Mouse (Mus musculus): ENCODE results near the gene Plekhm1.
"Not testable (repeated sequence)": the region's sequence is repeated elsewhere in the genome, so short reads cannot be mapped to it uniquely, and the experiment has no call there.

Gene Plekhm1

GRCm38 (mm10) chr11:103340130-103340529, 72.4 kb downstream of the Plekhm1 start:
- no peak for DNase-seq (ENCODE audit: low read depth, low spot score)

GRCm38 (mm10) chr11:103339414-103340119, 72.9 kb downstream of the Plekhm1 start:
- no peak for DNase-seq (ENCODE audit: low read depth, low spot score)

GRCm38 (mm10) chr11:103338671-103339070, 73.8 kb downstream of the Plekhm1 start:
- no peak for DNase-seq (ENCODE audit: low read depth, low spot score)

DNA sequence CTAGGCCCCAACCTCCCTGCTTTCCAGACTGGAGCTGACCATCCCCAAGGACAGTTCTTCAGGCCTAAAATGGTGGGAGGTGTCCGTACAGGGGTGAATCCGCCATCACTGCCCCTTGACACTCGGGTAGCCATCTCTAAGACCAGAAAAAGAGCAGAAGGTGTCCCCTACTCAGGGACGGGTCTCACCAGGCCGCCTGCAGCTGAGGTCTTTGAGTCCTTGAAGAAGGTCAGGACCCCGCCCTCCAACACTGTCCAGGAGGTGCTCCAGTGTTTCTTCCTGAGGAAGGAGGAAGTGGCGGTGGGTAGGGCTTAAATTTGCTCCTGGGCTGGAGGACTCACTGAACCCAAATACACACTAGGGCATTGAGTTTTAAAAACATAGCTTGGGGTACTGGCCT, 74.4 kb downstream of the Plekhm1 start:
- no peak for DNase-seq (ENCODE audit: low read depth, low spot score)

DNA sequence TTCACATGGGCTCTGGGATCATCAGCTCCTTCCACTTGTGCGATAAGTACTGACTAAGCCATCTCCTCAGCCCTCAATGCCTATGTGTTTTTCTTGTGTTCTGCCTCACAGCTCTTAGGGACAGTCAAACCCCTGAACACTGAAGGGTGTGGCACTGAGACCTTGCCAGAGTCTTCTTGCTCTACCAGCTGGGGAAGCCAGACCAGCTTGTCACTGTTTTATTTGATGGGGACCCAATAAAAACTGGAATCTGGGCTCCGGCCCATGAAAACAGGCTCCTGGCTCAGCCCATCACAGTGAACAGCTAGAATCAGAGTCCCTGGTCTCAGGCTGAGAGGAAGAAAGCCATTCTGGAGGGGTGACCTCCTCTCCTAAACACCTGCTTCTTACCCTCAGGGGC, 75.3 kb downstream of the Plekhm1 start:
- DNase-seq (ENCODE audit: low read depth, low spot score), result no peak

GRCm38 (mm10) chr11:103335561-103335960, 76.9 kb downstream of the Plekhm1 start:
- no peak for DNase-seq (ENCODE audit: low read depth, low spot score)

GRCm38 (mm10) chr11:103334925-103335324, 77.6 kb downstream of the Plekhm1 start:
- DNase-seq (ENCODE audit: low read depth, low spot score), result no peak

GRCm38 (mm10) chr11:103333719-103334398, 78.6 kb downstream of the Plekhm1 start:
- DNase-seq (ENCODE audit: low read depth, low spot score), result no peak

DNA sequence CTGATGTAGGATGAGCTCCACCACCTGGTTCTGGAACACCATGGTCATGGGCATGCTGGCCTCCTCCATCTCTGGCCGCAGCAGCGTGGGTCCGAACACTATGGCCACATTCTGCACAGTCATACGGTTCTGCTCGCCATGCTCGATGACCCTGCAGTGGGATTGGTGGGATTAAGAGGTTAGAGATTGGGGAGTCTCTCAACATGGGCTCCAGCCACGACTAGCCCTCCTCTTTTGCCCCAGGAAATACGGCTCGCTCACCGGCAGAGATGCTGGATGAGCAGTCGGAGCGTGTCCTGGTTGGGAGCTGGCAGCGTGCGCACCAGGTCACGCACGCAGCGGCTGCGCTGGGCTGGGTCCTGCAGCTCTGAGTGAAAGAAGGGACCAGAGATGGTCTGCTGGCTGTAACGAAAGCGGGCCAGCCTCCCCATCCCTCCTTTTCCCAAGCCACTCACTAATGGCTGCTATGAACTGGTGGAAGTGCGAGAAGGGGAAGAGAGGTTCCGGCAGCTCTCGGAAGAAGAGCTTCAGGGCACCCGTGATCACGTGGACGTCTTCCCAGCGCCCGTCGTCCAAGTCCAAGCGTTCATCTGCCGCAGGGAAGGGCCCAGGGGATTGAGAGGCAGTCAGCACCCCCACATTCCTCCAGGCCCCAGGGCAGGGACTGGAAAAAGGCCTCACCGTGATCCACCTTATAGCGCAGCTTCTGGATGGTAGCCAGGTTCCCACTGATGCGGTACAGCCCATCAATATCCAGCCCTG, 79.4 kb downstream of the Plekhm1 start:
- DNase-seq (ENCODE audit: low read depth, low spot score), result no peak

GRCm38 (mm10) chr11:103332186-103332889, 80.1 kb downstream of the Plekhm1 start:
- peak; percentile 55 for DNase-seq (ENCODE audit: low read depth, low spot score)

DNA sequence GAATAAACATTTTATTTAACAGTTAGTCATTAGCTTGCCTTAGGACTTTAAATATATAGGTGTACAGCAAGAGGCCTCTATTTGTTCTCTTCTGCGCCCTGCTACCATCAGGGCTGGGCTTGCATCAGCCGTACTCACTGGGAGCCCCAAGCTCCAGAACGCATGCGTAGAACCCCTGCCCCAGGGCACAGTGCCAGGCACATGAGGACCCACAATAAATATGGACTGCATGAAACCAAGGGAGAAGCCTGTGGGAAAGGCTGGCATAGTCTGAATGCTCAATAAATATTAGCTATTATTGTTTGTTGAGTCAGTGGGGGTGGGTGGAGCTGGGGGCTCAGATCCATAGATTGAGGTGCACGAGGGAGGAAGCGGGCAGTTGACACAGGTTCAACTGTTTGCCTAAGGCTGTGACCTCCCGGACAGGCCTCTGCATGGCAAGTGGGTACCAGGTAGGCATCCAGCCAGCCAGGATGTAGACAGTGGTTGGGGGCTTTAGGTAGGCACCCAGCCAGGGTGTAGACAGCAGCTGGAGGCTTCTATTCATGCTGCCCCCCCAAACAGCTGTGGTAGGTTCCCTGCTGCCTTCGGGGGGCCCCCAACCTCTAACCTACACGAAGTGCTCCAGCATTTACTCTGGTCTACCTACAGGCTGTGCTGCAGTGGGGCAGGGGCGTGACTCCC, 80.8 kb downstream of the Plekhm1 start:
- DNase-seq (ENCODE audit: low read depth, low spot score), result no peak

GRCm38 (mm10) chr11:103330651-103331319, 81.7 kb downstream of the Plekhm1 start:
- no peak for DNase-seq (ENCODE audit: low read depth, low spot score)

- DNase-seq (ENCODE audit: low read depth, low spot score), result no peak
Observed at GRCm38 (mm10) chr11:103326950-103327349, 85.5 kb downstream of the Plekhm1 start.

GRCm38 (mm10) chr11:103325172-103325571, 87.3 kb downstream of the Plekhm1 start:
- no peak for DNase-seq (ENCODE audit: low read depth, low spot score)

GRCm38 (mm10) chr11:103324723-103325122, 87.8 kb downstream of the Plekhm1 start:
- no peak for DNase-seq (ENCODE audit: low read depth, low spot score)

DNA sequence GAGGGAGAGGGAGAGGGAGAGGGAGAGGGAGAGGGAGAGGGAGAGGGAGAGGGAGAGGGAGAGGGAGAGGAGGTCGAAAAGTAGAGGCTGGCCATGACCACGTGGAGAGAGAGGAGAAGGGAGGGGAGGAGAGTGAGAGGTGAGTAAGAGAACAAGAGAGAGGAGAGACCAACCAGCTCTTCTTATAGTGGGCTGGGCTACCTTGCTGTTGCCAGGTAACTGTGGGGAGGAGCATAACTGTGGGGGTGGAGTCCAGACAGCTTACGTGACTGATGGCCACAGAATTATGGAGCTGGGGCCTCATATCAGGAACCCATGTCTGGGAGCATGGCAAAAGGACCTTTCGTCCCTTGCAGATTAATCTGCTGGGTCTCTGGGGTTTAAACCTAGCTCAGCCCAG, 89.7 kb downstream of the Plekhm1 start:
- DNase-seq (ENCODE audit: low read depth, low spot score), result not testable (repeated sequence)

- DNase-seq (ENCODE audit: low read depth, low spot score), result no peak
Observed at GRCm38 (mm10) chr11:103320646-103321045, 91.8 kb downstream of the Plekhm1 start.

DNA sequence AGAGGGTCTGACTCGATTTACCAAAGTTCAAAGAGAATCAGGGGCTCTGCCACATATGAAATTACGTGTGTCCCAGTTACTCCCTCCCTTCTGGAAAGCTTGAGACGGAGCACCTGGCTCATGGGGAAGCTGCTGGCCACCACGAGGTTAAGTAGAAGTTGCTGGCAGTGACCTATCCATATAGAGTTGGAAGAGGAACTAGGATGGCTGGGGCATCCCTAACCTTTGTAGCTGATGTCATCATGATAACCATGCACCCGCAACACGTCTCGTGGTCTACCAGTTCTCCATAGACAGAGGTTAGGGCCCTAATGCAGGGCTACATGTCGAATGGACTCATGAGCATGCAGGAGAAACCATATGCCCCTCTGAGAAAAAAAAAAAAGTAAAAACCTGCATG, 92.3 kb downstream of the Plekhm1 start:
- no peak for DNase-seq (ENCODE audit: low read depth, low spot score)

- DNase-seq (ENCODE audit: low read depth, low spot score), result no peak
Observed at GRCm38 (mm10) chr11:103318042-103318441, 94.4 kb downstream of the Plekhm1 start.

GRCm38 (mm10) chr11:103315379-103315778, 97.1 kb downstream of the Plekhm1 start:
- DNase-seq (ENCODE audit: low read depth, low spot score), result no peak
